Mouse (Mus musculus) midbrain, embryonic 10.5 days (tissue): ENCODE measurements around the gene Fam98c. TPM values are rescaled to one million over a fixed set of nuclear protein-coding genes. Genes with fewer than 3 reads are reported as not detected.

ENCODE experiments used
- DNase-seq: peaks from one replicate; pipeline ENCODE4 v3.0.0-alpha.2; 2017; ENCODE audit warnings: low spot score
- H3K27ac ChIP-seq: fragments of 300-500 bp; sonication (generic); replicated peaks from 2 replicates; pipeline ENCODE4 v1.5.1; 2016; ENCODE audit warnings: mild to moderate bottlenecking
- H3K27me3 ChIP-seq: fragments of 300-500 bp; sonication (generic); 2 replicates; pipeline ENCODE4 v1.6.1; 2016; ENCODE audit warnings: low read depth, mild to moderate bottlenecking; ENCODE audit not compliant: poor library complexity, severe bottlenecking
- H3K36me3 ChIP-seq: fragments of 300-500 bp; sonication (generic); 2 replicates; pipeline ENCODE4 v1.6.1; 2016; ENCODE audit warnings: mild to moderate bottlenecking, moderate library complexity
- H3K4me1 ChIP-seq: fragments of 300-500 bp; sonication (generic); 2 replicates; pipeline ENCODE4 v1.6.1; 2016
- H3K4me3 ChIP-seq: fragments of 300-500 bp; sonication (generic); 2 replicates; pipeline ENCODE4 v1.5.1; 2016; ENCODE audit warnings: mild to moderate bottlenecking, moderate library complexity
- H3K9me3 ChIP-seq: fragments of 300-500 bp; sonication (generic); replicated peaks from 2 replicates; pipeline ENCODE4 v1.6.1; 2016; ENCODE audit warnings: mild to moderate bottlenecking
- WGBS: fragments of 180-500 bp; shearing (Covaris S2); methylation state at CpG from one replicate; pipeline ENCODE4 v1.1.7; 2016; 5-methylcytosine and 5-hydroxymethylcytosine counted together
- polyA plus RNA-seq: library from polyadenylated mRNA; unstranded; fragments of >200 nt; fragmentation: Nextera tagmentation; extraction: Ambion mirVana; gene quantifications from 2 replicates; pipeline ENCODE4 v1.2.1, GENCODE M21; 2016

The Fam98c gene
- polyA plus RNA-seq, 1 experiment from 2014 or later = 13.7 TPM

- no peak overlapping the region for H3K4me3 ChIP-seq
- DNase-seq = no peak
- peaks cover 30% of the 10 kb centered on the region for H3K27me3 ChIP-seq
- WGBS = 89% methylated on average over 9 of the region's 9 CpGs
- no peak overlapping the region for H3K27ac ChIP-seq
- H3K4me1 ChIP-seq = peaks cover 27% of the 10 kb centered on the region
- no peaks in the 10 kb centered on the region for H3K9me3 ChIP-seq
- no peaks in the 10 kb centered on the region for H3K36me3 ChIP-seq
Observed at GRCm38 (mm10) chr7:29122821-29123220, 33.2 kb downstream of the Fam98c start.

DNA sequence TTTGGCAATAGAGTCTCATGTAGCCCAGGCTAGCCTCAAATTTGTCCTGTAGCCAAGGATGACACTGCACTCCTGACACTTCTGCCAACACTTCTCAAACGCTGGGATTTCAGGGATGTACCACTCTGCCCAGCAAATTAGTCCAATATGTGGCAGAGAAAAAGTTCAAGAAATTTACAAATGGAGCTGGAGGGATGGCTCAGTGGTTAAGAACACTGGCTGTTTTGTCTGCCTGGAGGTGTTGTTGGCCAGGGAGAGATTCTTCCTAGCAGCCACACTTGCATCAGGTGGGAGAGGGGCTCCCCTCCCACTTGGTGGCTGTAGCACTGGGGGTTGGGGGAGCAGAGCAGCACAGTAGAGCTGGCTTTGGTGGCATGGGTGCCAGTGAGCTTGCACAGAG is 36.5 kb downstream of the Fam98c start:
- Histone ChIP-seq H3K27ac (no peak overlapping the region), H3K4me1 (peaks cover 20% of the 10 kb centered on the region), H3K9me3 (no peaks in the 10 kb centered on the region), H3K4me3 (no peak overlapping the region), H3K36me3 (no peaks in the 10 kb centered on the region), H3K27me3 (peaks cover 18% of the 10 kb centered on the region)
- 74% methylated on average over 1 of the region's 1 CpGs for WGBS
- no peak for DNase-seq

DNA sequence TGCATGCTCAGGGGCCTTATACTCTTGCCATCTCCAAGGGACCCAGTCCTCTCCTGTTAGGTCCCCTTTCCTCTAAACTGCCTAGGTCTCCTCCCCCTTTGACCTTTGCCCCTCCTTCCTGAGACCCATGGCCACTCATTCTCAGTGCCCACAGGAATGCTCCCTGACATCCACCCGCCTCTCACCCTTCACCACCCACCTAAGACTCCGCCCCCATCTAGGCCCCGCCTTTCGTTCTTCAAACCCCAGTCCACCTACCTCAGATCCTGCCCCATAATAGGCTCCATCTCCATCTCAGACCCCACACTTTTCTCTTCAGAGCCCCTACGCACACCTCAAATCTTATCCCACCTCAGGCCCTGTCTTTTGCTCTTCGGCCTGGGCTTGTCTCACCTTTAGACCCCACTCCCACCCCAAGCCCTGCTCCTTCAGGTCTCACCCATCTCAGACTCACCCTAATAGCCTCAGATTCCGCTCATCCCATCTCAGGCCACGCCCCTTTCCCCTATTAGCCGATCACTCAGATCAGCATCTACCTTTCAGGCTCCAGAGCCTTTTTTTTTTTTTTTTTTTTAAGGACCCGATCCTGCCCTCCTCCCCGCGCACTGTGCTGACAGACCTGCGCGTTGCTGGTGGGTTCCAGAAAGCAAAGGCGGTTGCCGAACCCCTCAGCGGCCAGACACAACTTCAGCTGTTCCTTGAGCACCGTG is 37.7 kb downstream of the Fam98c start:
- WGBS = 12% methylated on average over 18 of the region's 18 CpGs
- Histone ChIP-seq H3K27ac (no peak overlapping the region), H3K4me3 (no peak overlapping the region), H3K9me3 (no peaks in the 10 kb centered on the region), H3K36me3 (no peaks in the 10 kb centered on the region), H3K4me1 (peaks cover 10% of the 10 kb centered on the region), H3K27me3 (peaks cover 7% of the 10 kb centered on the region; the same call in 1 of the 2 replicates)
- no peak for DNase-seq

DNA sequence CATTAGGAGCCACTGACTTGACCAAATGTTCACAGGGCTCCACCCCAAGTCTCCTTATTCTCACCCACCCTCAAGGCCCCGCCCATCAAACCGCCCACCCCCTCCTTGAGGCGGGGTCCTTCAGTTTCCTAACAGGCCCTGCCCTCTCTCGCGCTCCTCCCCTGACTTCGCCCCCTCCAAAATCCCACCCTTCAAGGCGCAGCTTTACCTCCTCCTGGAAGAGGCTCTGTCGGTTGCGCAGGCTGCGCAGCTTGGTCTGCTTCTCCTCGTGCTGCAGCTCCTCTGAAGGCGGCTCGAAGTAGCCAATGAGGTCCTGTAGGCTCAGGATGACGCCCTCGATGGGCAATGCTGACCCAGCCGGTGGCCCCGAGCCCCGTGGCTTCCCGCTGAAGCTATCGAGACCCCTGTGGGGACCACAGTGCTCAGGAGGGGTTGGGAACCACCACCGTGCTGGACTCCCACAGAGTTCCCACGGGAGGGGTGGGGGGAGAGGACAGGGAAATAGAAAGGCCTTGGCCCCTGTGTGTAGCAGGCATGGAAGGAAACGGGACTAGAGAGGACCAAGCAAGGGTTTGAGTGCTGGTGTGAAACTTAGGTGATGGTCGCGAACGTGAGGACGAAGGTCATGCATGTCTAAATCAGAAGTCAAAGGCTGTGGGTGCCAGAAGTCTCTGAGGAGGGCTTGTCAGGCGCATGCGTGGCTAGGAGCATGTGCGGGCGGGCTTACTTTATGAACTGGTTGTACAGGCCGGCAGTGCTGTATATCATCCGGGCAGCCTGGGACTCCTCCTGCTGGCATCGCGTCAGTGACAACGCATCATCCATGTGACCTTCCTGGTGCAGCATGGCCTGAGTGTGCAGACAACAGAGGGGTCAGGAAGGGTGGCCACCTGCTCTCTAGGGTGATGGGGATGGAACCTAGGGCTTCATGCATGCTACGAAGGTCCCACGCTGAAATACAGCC is 46.8 kb downstream of the Fam98c start:
- Histone ChIP-seq H3K36me3 (no peaks in the 10 kb centered on the region), H3K9me3 (no peaks in the 10 kb centered on the region), H3K27ac (peak overlapping the region; percentile 59), H3K4me1 (peaks cover 12% of the 10 kb centered on the region), H3K4me3 (peak overlapping the region; percentile 42), H3K27me3 (peaks cover 23% of the 10 kb centered on the region)
- 27% methylated on average over 38 of the region's 38 CpGs for WGBS
- DNase-seq = peak; percentile 40

Other genes starting within 250 kb of the Fam98c start
- 236 and 239 TPM in 2 replicates for gene Actn4, start 193.9 kb downstream of the Fam98c start, polyA plus RNA-seq
- gene Eif3k, start 174.4 kb downstream of the Fam98c start, polyA plus RNA-seq = 402 and 429 TPM in 2 replicates
- 7.9 and 11.4 TPM in 2 replicates for gene Map4k1, start 174.2 kb downstream of the Fam98c start, polyA plus RNA-seq
- gene Ryr1, start 31.1 kb downstream of the Fam98c start, polyA plus RNA-seq = 0.49 and 0.96 TPM in 2 replicates
- gene Rasgrp4, start 21.4 kb downstream of the Fam98c start, polyA plus RNA-seq = 0.33 and 0.76 TPM in 2 replicates
- gene Ggn, start 14.0 kb upstream of the Fam98c start, polyA plus RNA-seq = 1.2 and 1.3 TPM in 2 replicates
- 4.1 and 5.2 TPM in 2 replicates for gene Spred3, start 14.2 kb upstream of the Fam98c start, polyA plus RNA-seq
- gene Psmd8, start 24.5 kb upstream of the Fam98c start, polyA plus RNA-seq = 295 and 312 TPM in 2 replicates
- gene Catsperg1, start 57.8 kb upstream of the Fam98c start, polyA plus RNA-seq = 0.43 and 0.52 TPM in 2 replicates
- gene Kcnk6, start 76.3 kb upstream of the Fam98c start, polyA plus RNA-seq = 0.65 and 0.85 TPM in 2 replicates
- gene Yif1b, start 82.1 kb upstream of the Fam98c start, polyA plus RNA-seq = 106 and 111 TPM in 2 replicates
- 4.2 and 4.7 TPM in 2 replicates for gene 2200002D01Rik, start 92.2 kb upstream of the Fam98c start, polyA plus RNA-seq
- gene Spint2, start 125.7 kb upstream of the Fam98c start, polyA plus RNA-seq = 20.5 and 20.8 TPM in 2 replicates
- gene Ppp1r14a, start 133.1 kb upstream of the Fam98c start, polyA plus RNA-seq = 21.9 and 22.2 TPM in 2 replicates
- 38.8 and 55.4 TPM in 2 replicates for gene Dpf1, start 147.7 kb upstream of the Fam98c start, polyA plus RNA-seq